Mouse (Mus musculus): ENCODE measurements around the gene Rpl3l.
"Not testable (repeated sequence)": the region's sequence is repeated elsewhere in the genome, so short reads cannot be mapped to it uniquely, and the experiment has no call there.

The Rpl3l gene

GRCm38 (mm10) chr17:24719494-24720222 lies 8.0 kb upstream of the Rpl3l start:
- peak; percentile 94 for DNase-seq (ENCODE audit: low spot score)

- DNase-seq (ENCODE audit: low spot score), result not testable (repeated sequence)
Observed at GRCm38 (mm10) chr17:24720616-24721015, 7.0 kb upstream of the Rpl3l start.

GRCm38 (mm10) chr17:24721383-24721955 lies 6.2 kb upstream of the Rpl3l start:
- not testable (repeated sequence) for DNase-seq (ENCODE audit: low spot score)

GRCm38 (mm10) chr17:24722220-24722924 lies 5.2 kb upstream of the Rpl3l start:
- no peak for DNase-seq (ENCODE audit: low spot score)

- DNase-seq (ENCODE audit: low spot score), result no peak
Observed at GRCm38 (mm10) chr17:24723122-24723880, 4.3 kb upstream of the Rpl3l start.

GRCm38 (mm10) chr17:24723881-24724180 lies 3.8 kb upstream of the Rpl3l start:
- DNase-seq (ENCODE audit: low spot score), result no peak

- peak; percentile 93 for DNase-seq (ENCODE audit: low spot score)
Observed at GRCm38 (mm10) chr17:24724184-24724583, 3.4 kb upstream of the Rpl3l start, which contains the start of gene Ndufb10. TSS of gene Ndufb10 (minus strand) at chr17:24724478.

- DNase-seq (ENCODE audit: low spot score), result no peak
Observed at GRCm38 (mm10) chr17:24725637-24726390, 1.8 kb upstream of the Rpl3l start.

- DNase-seq (ENCODE audit: low spot score), result no peak
Observed at GRCm38 (mm10) chr17:24728184-24728583, 564 bp downstream of the Rpl3l start.

GRCm38 (mm10) chr17:24729067-24729466 lies 1.4 kb downstream of the Rpl3l start:
- DNase-seq (ENCODE audit: low spot score), result no peak

GRCm38 (mm10) chr17:24730787-24731186 lies 3.2 kb downstream of the Rpl3l start:
- DNase-seq (ENCODE audit: low spot score), result no peak

- no peak for DNase-seq (ENCODE audit: low spot score)
Observed at GRCm38 (mm10) chr17:24732233-24732935, 4.8 kb downstream of the Rpl3l start.

GRCm38 (mm10) chr17:24733434-24734050 lies 5.9 kb downstream of the Rpl3l start:
- no peak for DNase-seq (ENCODE audit: low spot score)

GRCm38 (mm10) chr17:24734513-24734912 lies 6.9 kb downstream of the Rpl3l start:
- no peak for DNase-seq (ENCODE audit: low spot score)

GRCm38 (mm10) chr17:24735446-24735845 lies 7.8 kb downstream of the Rpl3l start:
- no peak for DNase-seq (ENCODE audit: low spot score)

- peak; percentile 91 for DNase-seq (ENCODE audit: low spot score)
Observed at GRCm38 (mm10) chr17:24736330-24737051, 8.9 kb downstream of the Rpl3l start, which contains the start of gene Msrb1. TSS of gene Msrb1 (plus strand) at chr17:24736642.

- no peak for DNase-seq (ENCODE audit: low spot score)
Observed at GRCm38 (mm10) chr17:24737135-24737810, 9.7 kb downstream of the Rpl3l start.

GRCm38 (mm10) chr17:24738238-24738637 lies 10.6 kb downstream of the Rpl3l start:
- no peak for DNase-seq (ENCODE audit: low spot score)

- no peak for DNase-seq (ENCODE audit: low spot score)
Observed at GRCm38 (mm10) chr17:24739926-24740325, 12.3 kb downstream of the Rpl3l start.

Measured in layer of hippocampus, adult 9-10 months (tissue).